In the genomic region with DNA sequence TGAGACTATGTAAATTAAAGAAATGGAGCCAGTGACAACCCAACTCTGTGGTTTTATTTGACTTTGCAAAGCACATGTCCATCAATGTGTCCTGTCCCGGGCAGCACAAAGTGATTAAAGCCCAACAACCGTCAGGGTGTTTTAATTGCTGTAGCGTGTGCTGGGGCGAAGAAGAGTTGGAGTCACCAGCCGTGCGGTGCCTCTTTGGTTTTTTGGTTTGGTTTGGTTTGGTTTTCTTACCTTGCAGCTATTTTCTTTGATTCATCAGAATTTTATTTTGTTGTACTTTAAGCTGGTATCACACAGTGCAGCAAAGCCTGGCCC, we compare ENCODE assay signal across 28 mouse cellular contexts.
A peak's percentile ranks its signal among the peaks of the same experiment; 100 is the strongest.
DNase-seq lines count a peak whose midpoint lies in the region; ATAC-seq and TF ChIP-seq lines count a peak whose summit lies in the region.
"Had no signal": no experiment of that assay in that cellular context is flagged by ENCODE, and none has a peak within 500 bp of the region (broad histone marks: within the 10 kb centered on the region; RNA-seq: fewer than 3 reads in every experiment).

No protein-coding gene starts in this region.

- CTCF ChIA-PET in Patski (lab: Charles Lee) = interaction anchor here (1.2 to 1.4 kb wide), 2 partner anchors 9 to 11 kb away, joined by 3 read pairs; no protein-coding TSS in a partner anchor

- no peak for TF ChIP-seq CTCF in midbrain, postnatal 0 days (IDR thresholded peaks at IDR 0.05)
- TF ChIP-seq CTCF in Patski (IDR thresholded peaks at IDR 0.05) = no peak

- no peaks in the 10 kb centered on the region; the same call in 1 of the 2 replicates for H3K9me3 ChIP-seq in heart, embryonic 12.5 days (replicated peaks)
- H3K9me3 ChIP-seq in midbrain, embryonic 10.5 days (replicated peaks) = 0 out of 2 replicates have a peak, but pooled peaks cover 3% of the 10 kb centered on the region
- H3K9me3 ChIP-seq in midbrain, postnatal 0 days (ENCODE audit: low read length) = no peaks in the 10 kb centered on the region
- no peaks in the 10 kb centered on the region for H3K9me3 ChIP-seq in embryonic facial prominence, embryonic 10.5 days
- H3K9me3 ChIP-seq: embryonic facial prominence, embryonic 12.5 days; heart, embryonic 13.5 days; hindbrain, embryonic 15.5 days; intestine, embryonic 15.5 days; liver, embryonic 12.5 days had no signal

- no peak overlapping the region for H3K27ac ChIP-seq in heart, embryonic 12.5 days (ENCODE audit: poor library complexity, severe bottlenecking)
- H3K27ac ChIP-seq in midbrain, embryonic 10.5 days (replicated peaks) = peak overlapping the region; percentile 79
- no peak overlapping the region for H3K27ac ChIP-seq in midbrain, postnatal 0 days (ENCODE audit: low read depth, low read length)
- peak overlapping the region; percentile 57 for H3K27ac ChIP-seq in embryonic facial prominence, embryonic 10.5 days (replicated peaks)
- H3K27ac ChIP-seq: embryonic facial prominence, embryonic 12.5 days; heart, embryonic 13.5 days; intestine, embryonic 15.5 days; liver, embryonic 12.5 days had no signal

- in situ Hi-C loops in Patski (cut with MboI; ENCODE audit: low pct_unique_long_range_greater_than_20kb) = no loop called here

- H3K4me3 ChIP-seq in heart, embryonic 12.5 days = no peak overlapping the region
- no peak overlapping the region for H3K4me3 ChIP-seq in midbrain, embryonic 10.5 days
- H3K4me3 ChIP-seq in midbrain, postnatal 0 days (ENCODE audit: low read depth, low read length) = no peak overlapping the region
- no peak overlapping the region for H3K4me3 ChIP-seq in embryonic facial prominence, embryonic 10.5 days
- H3K4me3 ChIP-seq: embryonic facial prominence, embryonic 12.5 days; heart, embryonic 13.5 days; hindbrain, embryonic 15.5 days; intestine, embryonic 15.5 days; liver, embryonic 12.5 days had no signal

- no peak overlapping the region for H3K9ac ChIP-seq in heart, embryonic 12.5 days
- H3K9ac ChIP-seq in midbrain, postnatal 0 days (replicated peaks; ENCODE audit: low read length, poor library complexity, severe bottlenecking) = no peak overlapping the region
- H3K9ac ChIP-seq: embryonic facial prominence, embryonic 12.5 days; heart, embryonic 13.5 days; hindbrain, embryonic 15.5 days; intestine, embryonic 15.5 days; liver, embryonic 12.5 days; liver, postnatal 0 days had no signal

- POLR2A ChIA-PET in Patski (lab: Charles Lee) = interaction anchor here (0.6 kb wide), 1 partner anchor 230 kb away, joined by 4 read pairs; no protein-coding TSS in a partner anchor

- 0 out of 2 replicates have a peak overlapping the region, but pooled peaks have one; percentile 3 for H3K4me2 ChIP-seq in heart, embryonic 12.5 days
- no peak overlapping the region for H3K4me2 ChIP-seq in midbrain, postnatal 0 days (ENCODE audit: low read depth, low read length, poor library complexity, severe bottlenecking)
- H3K4me2 ChIP-seq: embryonic facial prominence, embryonic 12.5 days; heart, embryonic 13.5 days; hindbrain, embryonic 15.5 days; intestine, embryonic 15.5 days; liver, embryonic 12.5 days had no signal

- ATAC-seq in heart, embryonic 12.5 days (ENCODE audit: insufficient number of reproducible peaks, low FRiP score) = no peak
- ATAC-seq in midbrain, postnatal 0 days (ENCODE audit: low FRiP score) = no peak
- peak; percentile 68 for ATAC-seq in Patski
- ATAC-seq: forebrain, embryonic 16.5 days; intestine, embryonic 15.5 days; liver, embryonic 12.5 days; liver, postnatal 0 days had no signal

- whole genome bisulfite sequencing in heart, embryonic 12.5 days = 61% methylated on average over 6 of the region's 6 CpGs
- 16% methylated on average over 6 of the region's 6 CpGs for WGBS in midbrain, embryonic 10.5 days
- 43% methylated on average over 6 of the region's 6 CpGs for WGBS in midbrain, postnatal 0 days
- 14% methylated on average over 6 of the region's 6 CpGs for WGBS in embryonic facial prominence, embryonic 10.5 days

- H3K27me3 ChIP-seq in heart, embryonic 12.5 days (replicated peaks) = no peaks in the 10 kb centered on the region
- peaks cover 9% of the 10 kb centered on the region; the same call in 1 of the 2 replicates for H3K27me3 ChIP-seq in midbrain, embryonic 10.5 days (ENCODE audit: low read depth, poor library complexity, severe bottlenecking)
- no peaks in the 10 kb centered on the region for H3K27me3 ChIP-seq in midbrain, postnatal 0 days (ENCODE audit: insufficient read depth, low read length)
- H3K27me3 ChIP-seq in Patski = no peaks in the 10 kb centered on the region
- peaks cover 12% of the 10 kb centered on the region for H3K27me3 ChIP-seq in embryonic facial prominence, embryonic 10.5 days (replicated peaks; ENCODE audit: low read depth, poor library complexity, severe bottlenecking)
- H3K27me3 ChIP-seq: CH12.LX; embryonic facial prominence, embryonic 12.5 days; heart, embryonic 13.5 days; intestine, embryonic 15.5 days; liver, embryonic 12.5 days had no signal

- no peaks in the 10 kb centered on the region for H3K36me3 ChIP-seq in heart, embryonic 12.5 days
- H3K36me3 ChIP-seq in midbrain, embryonic 10.5 days = 0 out of 2 replicates have a peak, but pooled peaks cover 3% of the 10 kb centered on the region
- no peaks in the 10 kb centered on the region for H3K36me3 ChIP-seq in midbrain, postnatal 0 days (ENCODE audit: insufficient read depth, low read length)
- H3K36me3 ChIP-seq in embryonic facial prominence, embryonic 10.5 days (replicated peaks) = no peaks in the 10 kb centered on the region
- H3K36me3 ChIP-seq: embryonic facial prominence, embryonic 12.5 days; heart, embryonic 13.5 days; hindbrain, embryonic 15.5 days; intestine, embryonic 15.5 days; liver, embryonic 12.5 days had no signal

- no peak for DNase-seq in heart, adult 8-10 months (ENCODE audit: low spot score)
- DNase-seq in midbrain, embryonic 10.5 days (ENCODE audit: low spot score) = no peak
- no peak for DNase-seq in midbrain, postnatal 0 days (ENCODE audit: low spot score)
- peak; percentile 71 for DNase-seq in Patski (ENCODE audit: low read depth, low spot score)
- DNase-seq in embryonic facial prominence, embryonic 10.5 days (ENCODE audit: low spot score) = no peak
- no peak for DNase-seq in cerebellum, adult 8-10 months
- DNase-seq: adrenal gland, adult 8-10 months; cerebellum, adult 2 months; cerebellum, postnatal 25 days; gastrocnemius, postnatal 10 days; heart, postnatal 10 days; kidney, adult 2 months; kidney, postnatal 10 days; layer of hippocampus, postnatal 36 days; left cerebral cortex, postnatal 4 days; liver, postnatal 0 days; lung, postnatal 36 days; retina, postnatal 1 day; right cerebral cortex, postnatal 14 days; thymus, postnatal 25 days had no signal

- H3K4me1 ChIP-seq in heart, embryonic 12.5 days (replicated peaks) = peaks cover 33% of the 10 kb centered on the region
- H3K4me1 ChIP-seq in midbrain, embryonic 10.5 days = peaks cover 54% of the 10 kb centered on the region
- H3K4me1 ChIP-seq in midbrain, postnatal 0 days (ENCODE audit: insufficient read depth, low read length) = peaks cover 4% of the 10 kb centered on the region; the same call in 1 of the 2 replicates
- H3K4me1 ChIP-seq in embryonic facial prominence, embryonic 10.5 days = peaks cover 47% of the 10 kb centered on the region
- H3K4me1 ChIP-seq: intestine, embryonic 15.5 days; liver, embryonic 12.5 days had no signal

Comparison
In these comparisons a context has a peak if more than half of its experiments do, and no peak if none do; other contexts are left out.
1. H3K27ac ChIP-seq: peak in midbrain, embryonic 10.5 days (single experiment) and embryonic facial prominence, embryonic 10.5 days (single experiment); none in heart, embryonic 12.5 days (single experiment) and midbrain, postnatal 0 days (single experiment).